Mouse (Mus musculus): Measurements from ENCODE around the gene E2f4. TPM values are rescaled to one million over a fixed set of nuclear protein-coding genes. Genes with fewer than 3 reads are reported as not detected.
A peak's percentile ranks its signal among the peaks of the same experiment; 100 is the strongest.

E2f4 gene
- polyA plus RNA-seq, 1 experiment from 2014 or later, result 37.3 TPM

- peaks cover 16% of the 10 kb centered on the region for H3K36me3 ChIP-seq (ENCODE audit: control insufficient read depth, insufficient read depth, low read length)
Measured at GRCm38 (mm10) chr8:105354549-105354948, 57.1 kb downstream of the E2f4 start.

More at GRCm38 (mm10) chr8:105354549-105354948, 57.1 kb downstream of the E2f4 start:
- ATAC-seq, result no peak
- Histone ChIP-seq H3K9ac (ENCODE audit: low read depth, low read length) (no peak overlapping the region), H3K4me1 (ENCODE audit: control insufficient read depth, insufficient read depth, low read depth, low read length) (peaks cover 7% of the 10 kb centered on the region), H3K27ac (ENCODE audit: low read depth, low read length) (no peak overlapping the region), H3K4me3 (ENCODE audit: low read length) (no peak overlapping the region), H3K4me2 (ENCODE audit: low read length) (no peak overlapping the region), H3K27me3 (replicated peaks; ENCODE audit: control insufficient read depth, insufficient read depth, low read length) (no peaks in the 10 kb centered on the region), H3K9me3 (ENCODE audit: control insufficient read depth, low read length) (no peaks in the 10 kb centered on the region)
- WGBS, result 91% methylated on average over 4 of the region's 4 CpGs

MicroRNAs encoded within 50 kb of the gene (microRNA counts, 519-probe panel; counts per million panel counts)
- 2,065 counts per million, percentile 33 among the panel's probes with 10 or more counts for microRNA mmu-miR-328

Small RNA genes lying within 50 kb of the gene (microRNA-seq; reads per million reads assigned to microRNA genes)
- gene Gm27320 (not detected), gene Mir328 (388 reads per million, percentile 67 among the genes with 10 or more reads in this experiment)

Other genes starting within 250 kb of the E2f4 start
- not detected in 2 replicates for gene Ces3a, start 249.1 kb upstream of the E2f4 start, polyA plus RNA-seq (2015; fragmentation: Nextera tagmentation; extraction: Ambion mirVana)
- not detected in 2 replicates for gene Ces3b, start 213.9 kb upstream of the E2f4 start, polyA plus RNA-seq (2015; fragmentation: Nextera tagmentation; extraction: Ambion mirVana)
- not detected in 2 replicates for gene Ces4a, start 165.9 kb upstream of the E2f4 start, polyA plus RNA-seq (2015; fragmentation: Nextera tagmentation; extraction: Ambion mirVana)
- 28.6 and 29.0 TPM in 2 replicates for gene Cbfb, start 127.0 kb upstream of the E2f4 start, polyA plus RNA-seq (2015; fragmentation: Nextera tagmentation; extraction: Ambion mirVana)
- gene D230025D16Rik, start 72.5 kb upstream of the E2f4 start, polyA plus RNA-seq (2015; fragmentation: Nextera tagmentation; extraction: Ambion mirVana), result 27.9 and 31.7 TPM in 2 replicates
- 12.3 and 12.4 TPM in 2 replicates for gene B3gnt9, start 42.5 kb upstream of the E2f4 start, polyA plus RNA-seq (2015; fragmentation: Nextera tagmentation; extraction: Ambion mirVana)
- gene Tradd, start 33.1 kb upstream of the E2f4 start, polyA plus RNA-seq (2015; fragmentation: Nextera tagmentation; extraction: Ambion mirVana), result 20.7 and 21.5 TPM in 2 replicates
- gene Fbxl8, start 33.0 kb upstream of the E2f4 start, polyA plus RNA-seq (2015; fragmentation: Nextera tagmentation; extraction: Ambion mirVana), result 2.1 and 2.4 TPM in 2 replicates
- gene Hsf4, start 27.9 kb upstream of the E2f4 start, polyA plus RNA-seq (2015; fragmentation: Nextera tagmentation; extraction: Ambion mirVana), result 0.80 and 1.2 TPM in 2 replicates
- gene Nol3, start 21.5 kb upstream of the E2f4 start, polyA plus RNA-seq (2015; fragmentation: Nextera tagmentation; extraction: Ambion mirVana), result 6.2 TPM in 2 replicates
- 126 and 153 TPM in 2 replicates for gene 4931428F04Rik, start 7.8 kb upstream of the E2f4 start, polyA plus RNA-seq (2015; fragmentation: Nextera tagmentation; extraction: Ambion mirVana)
- gene Exoc3l, start 1.6 kb upstream of the E2f4 start, polyA plus RNA-seq (2015; fragmentation: Nextera tagmentation; extraction: Ambion mirVana), result 9.4 and 12.3 TPM in 2 replicates
- 1.5 and 1.6 TPM in 2 replicates for gene Elmo3, start 7.9 kb downstream of the E2f4 start, polyA plus RNA-seq (2015; fragmentation: Nextera tagmentation; extraction: Ambion mirVana)
- 0.90 and 0.94 TPM in 2 replicates for gene Lrrc29, start 28.6 kb downstream of the E2f4 start, polyA plus RNA-seq (2015; fragmentation: Nextera tagmentation; extraction: Ambion mirVana)
- 144 and 150 TPM in 2 replicates for gene Tmem208, start 28.7 kb downstream of the E2f4 start, polyA plus RNA-seq (2015; fragmentation: Nextera tagmentation; extraction: Ambion mirVana)
- gene Fhod1, start 50.3 kb downstream of the E2f4 start, polyA plus RNA-seq (2015; fragmentation: Nextera tagmentation; extraction: Ambion mirVana), result 0.69 and 0.93 TPM in 2 replicates
- gene Slc9a5, start 51.2 kb downstream of the E2f4 start, polyA plus RNA-seq (2015; fragmentation: Nextera tagmentation; extraction: Ambion mirVana), result 12.3 and 14.5 TPM in 2 replicates
- gene Plekhg4, start 75.6 kb downstream of the E2f4 start, polyA plus RNA-seq (2015; fragmentation: Nextera tagmentation; extraction: Ambion mirVana), result 1.8 and 2.1 TPM in 2 replicates
- gene Kctd19, start 115.8 kb downstream of the E2f4 start, polyA plus RNA-seq (2015; fragmentation: Nextera tagmentation; extraction: Ambion mirVana), result 0.27 TPM in 1 of 2 replicates, not detected in the other
- 0.44 and 0.60 TPM in 2 replicates for gene Lrrc36, start 115.9 kb downstream of the E2f4 start, polyA plus RNA-seq (2015; fragmentation: Nextera tagmentation; extraction: Ambion mirVana)
- 246 and 256 TPM in 2 replicates for gene Tppp3, start 173.9 kb downstream of the E2f4 start, polyA plus RNA-seq (2015; fragmentation: Nextera tagmentation; extraction: Ambion mirVana)
- gene Zdhhc1, start 199.2 kb downstream of the E2f4 start, polyA plus RNA-seq (2015; fragmentation: Nextera tagmentation; extraction: Ambion mirVana), result 39.0 and 40.2 TPM in 2 replicates
- gene Hsd11b2, start 221.1 kb downstream of the E2f4 start, polyA plus RNA-seq (2015; fragmentation: Nextera tagmentation; extraction: Ambion mirVana), result 6.9 and 8.8 TPM in 2 replicates

All from hindbrain, embryonic 16.5 days (tissue).